In genomic region chr3:66572887-66573519, GRCm38 (mm10) we compare ENCODE assay signal across 18 mouse cellular contexts.
"Had no signal": no experiment of that assay in that cellular context is flagged by ENCODE, and none has a peak within 500 bp of the region (broad histone marks: within the 10 kb centered on the region; RNA-seq: fewer than 3 reads in every experiment).

No protein-coding gene starts in this region.

- H3K27me3 ChIP-seq: liver, embryonic 13.5 days; midbrain, embryonic 13.5 days; neural tube, embryonic 12.5 days; neural tube, embryonic 15.5 days had no signal

- H3K4me3 ChIP-seq: liver, embryonic 13.5 days; midbrain, embryonic 13.5 days; neural tube, embryonic 12.5 days; neural tube, embryonic 15.5 days had no signal

- H3K4me1 ChIP-seq: liver, embryonic 13.5 days; midbrain, embryonic 13.5 days; neural tube, embryonic 12.5 days; neural tube, embryonic 15.5 days had no signal

- DNase-seq: kidney, adult 18-20 months; kidney, adult 9 months; kidney, postnatal 14 days; kidney, postnatal 4 days; left cerebral cortex, postnatal 4 days; liver, embryonic 13.5 days; lung, adult 2 months; lung, postnatal 14 days; lung, postnatal 4 days; right cerebral cortex, adult 18-20 months; right cerebral cortex, postnatal 14 days; right cerebral cortex, postnatal 4 days; thymus, adult 2 months; thymus, postnatal 14 days had no signal

- H3K9me3 ChIP-seq: liver, embryonic 13.5 days; neural tube, embryonic 12.5 days; neural tube, embryonic 15.5 days had no signal

- H3K4me2 ChIP-seq: liver, embryonic 13.5 days; midbrain, embryonic 13.5 days; neural tube, embryonic 12.5 days; neural tube, embryonic 15.5 days had no signal

- H3K9ac ChIP-seq: liver, embryonic 13.5 days; midbrain, embryonic 13.5 days; neural tube, embryonic 12.5 days; neural tube, embryonic 15.5 days had no signal

- ATAC-seq: midbrain, embryonic 13.5 days had no signal

- H3K36me3 ChIP-seq: liver, embryonic 13.5 days; midbrain, embryonic 13.5 days; neural tube, embryonic 12.5 days; neural tube, embryonic 15.5 days had no signal

- H3K27ac ChIP-seq: liver, embryonic 13.5 days; midbrain, embryonic 13.5 days; neural tube, embryonic 12.5 days; neural tube, embryonic 15.5 days; stomach, postnatal 0 days had no signal
